Mouse (Mus musculus) frontal cortex, postnatal 36 days (tissue): ENCODE measurements at regions not wholly inside any gene's neighbourhood (a gene's known extent, or its start where the extent isn't known, plus 50 kb on each side); places are given as distances from the start of the nearest gene placed in this dataset.

Experiments used
- DNase-seq, 2 experiments: peaks; one replicate each; pipeline ENCODE4 v3.0.0; 2022; ENCODE audit warnings: low spot score in 2 of 2

GRCm38 (mm10) chr5:133712652-133713051 lies 386.9 kb upstream of the Castor2 start:
- DNase-seq, result no peak

DNA sequence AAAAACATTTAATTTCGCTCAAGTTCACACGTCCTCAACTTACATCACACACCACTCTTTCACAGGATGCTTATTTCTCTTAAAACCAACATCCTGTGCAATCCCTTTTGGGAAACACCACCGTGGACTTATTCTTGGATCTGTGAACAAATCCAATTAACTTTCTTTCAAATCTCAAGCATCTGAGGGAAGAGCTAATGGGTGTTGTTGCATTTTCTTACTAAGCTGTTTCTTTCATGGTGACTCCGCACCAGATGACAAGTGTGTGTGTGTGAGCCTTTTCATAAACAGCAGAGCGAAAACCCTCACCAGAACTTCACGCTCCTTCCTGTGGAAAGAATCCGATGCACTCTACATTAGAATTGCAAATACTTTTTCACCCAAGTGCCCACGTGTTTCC lies 390.6 kb upstream of the Castor2 start:
- DNase-seq, result peak in 1 of 2 experiments; percentile 7

DNA sequence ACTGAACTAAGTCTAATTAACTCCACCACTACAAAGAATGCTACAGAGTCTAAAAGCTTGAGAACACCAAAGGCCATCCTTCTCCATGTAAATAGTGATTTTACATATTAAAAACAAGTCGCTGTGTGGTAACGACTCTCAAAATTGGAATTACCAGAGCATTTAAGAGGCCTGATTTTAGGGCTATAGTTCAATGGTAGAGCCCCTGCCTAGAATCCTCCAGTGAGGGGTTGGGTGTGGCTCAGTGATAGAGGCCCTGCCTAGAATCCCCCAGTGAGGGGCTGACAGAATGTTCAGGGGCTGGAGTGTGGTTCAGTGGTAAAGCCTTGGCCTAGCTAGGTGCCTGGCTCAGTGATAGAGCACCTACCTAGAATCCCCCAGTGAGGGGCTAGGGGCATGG lies 413.3 kb upstream of the Castor2 start:
- DNase-seq, result no peak

DNA sequence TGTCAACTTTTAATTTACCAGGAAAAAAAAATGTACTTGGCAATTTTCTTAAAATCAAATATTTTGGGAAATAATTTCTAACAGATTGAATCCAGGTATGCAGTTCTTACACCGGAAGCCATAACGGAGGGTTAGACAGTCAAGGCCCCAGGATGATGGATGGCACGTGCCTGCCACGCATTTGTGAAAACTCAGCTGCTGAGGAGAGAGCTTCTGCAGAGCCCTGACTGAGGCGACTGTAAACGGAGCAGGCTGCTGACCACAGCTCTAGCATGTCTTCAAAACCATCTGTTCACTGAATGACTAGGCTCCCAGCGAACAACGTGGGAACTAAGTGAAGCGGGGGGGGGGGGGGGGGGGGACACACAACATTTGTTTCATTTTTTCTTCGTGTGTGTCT lies 416.5 kb upstream of the Castor2 start:
- no peak for DNase-seq

DNA sequence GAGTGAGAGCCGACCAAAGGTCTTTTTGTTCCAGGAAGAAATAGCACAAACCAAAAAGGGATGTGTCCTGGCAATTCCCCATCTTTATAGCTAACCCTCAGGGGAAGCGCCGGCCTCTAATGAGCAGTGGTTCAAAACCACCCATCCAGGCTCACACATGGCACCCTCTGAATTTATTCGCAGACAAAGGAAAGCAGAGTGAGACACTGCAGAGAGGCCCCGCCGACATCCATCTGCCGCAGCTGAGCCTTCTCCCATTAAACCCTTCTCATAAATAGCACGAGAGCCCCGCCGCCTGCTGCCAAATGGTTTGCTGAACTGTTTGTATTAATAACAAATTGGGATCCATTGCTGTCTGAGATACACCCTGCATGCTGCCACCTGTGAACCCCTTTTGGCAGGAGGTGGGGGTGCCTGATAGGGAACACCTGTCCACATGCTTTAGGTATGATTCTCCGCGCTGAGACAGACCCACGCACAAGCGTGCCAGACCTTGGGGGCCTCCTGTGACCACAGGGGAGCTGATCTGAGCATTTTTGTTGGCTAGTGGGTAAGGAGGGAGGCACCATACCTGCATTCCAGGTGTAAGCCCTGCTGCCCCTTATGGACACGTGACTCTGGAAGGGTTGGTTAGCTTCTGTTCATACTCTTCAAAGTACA lies 422.6 kb upstream of the Castor2 start:
- peak in 1 of 2 experiments; percentile 5 for DNase-seq

- no peak for DNase-seq
Observed at GRCm38 (mm10) chr5:133675636-133676035, 423.9 kb upstream of the Castor2 start.

GRCm38 (mm10) chr5:133666473-133666872 lies 433.0 kb upstream of the Castor2 start:
- peak; percentile 25 to 50 for DNase-seq

DNA sequence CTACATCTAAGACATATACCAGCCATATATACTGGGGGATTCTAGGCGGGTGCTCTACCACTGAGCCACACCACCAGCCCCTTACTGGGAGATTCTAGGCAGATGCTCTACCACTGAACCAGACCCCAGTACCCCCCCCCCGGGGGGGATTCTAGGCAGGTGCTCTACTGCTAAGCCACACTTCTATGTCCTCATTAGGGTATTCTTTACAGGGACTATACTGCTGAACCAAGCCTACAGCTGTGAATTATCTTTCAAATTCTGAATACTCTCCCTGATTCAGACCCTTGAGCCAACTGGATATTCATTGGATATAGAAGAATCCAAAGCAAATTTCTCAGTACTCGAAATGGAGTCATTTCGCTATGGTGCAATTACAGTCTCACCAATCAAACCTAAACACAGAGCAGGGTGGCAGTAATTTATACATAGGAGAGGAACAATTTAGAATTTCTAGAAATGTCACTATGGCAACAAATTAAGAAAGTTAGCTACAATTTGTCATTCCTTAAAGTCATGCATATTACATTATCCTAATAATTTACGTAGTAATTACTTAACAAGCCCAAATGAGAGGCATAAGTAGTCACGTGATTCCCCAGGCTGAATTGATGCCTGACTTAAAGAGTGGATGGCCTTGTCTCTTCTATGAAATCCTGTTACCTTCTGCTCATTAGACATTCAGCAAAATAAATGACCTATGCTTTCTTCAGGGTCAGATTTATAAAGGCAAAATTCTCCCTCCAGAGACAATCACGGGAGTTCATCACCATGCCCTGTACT lies 436.8 kb upstream of the Castor2 start:
- DNase-seq, result no peak

- DNase-seq, result no peak
Observed at GRCm38 (mm10) chr5:133660351-133660750, 439.2 kb upstream of the Castor2 start.

DNA sequence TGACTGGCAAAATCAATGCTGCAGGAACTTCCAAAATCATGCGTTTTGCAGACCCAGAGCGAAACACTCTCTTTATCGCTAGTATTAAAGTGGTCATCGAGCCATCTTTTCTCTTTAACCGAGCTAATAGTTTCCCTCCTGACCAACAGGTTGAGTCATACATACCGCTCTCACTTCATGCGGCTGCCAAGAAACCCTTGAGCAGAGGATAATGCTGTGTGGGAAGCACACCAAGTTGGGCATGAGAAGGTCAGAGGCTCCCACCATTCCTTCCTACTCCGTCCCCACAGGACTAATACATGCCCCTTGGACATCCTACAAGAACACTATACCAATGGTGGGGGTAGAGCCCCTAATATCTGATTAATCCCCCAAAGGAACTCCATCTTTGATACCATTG lies 442.7 kb upstream of the Castor2 start:
- DNase-seq, result no peak

- no peak for DNase-seq
Observed at GRCm38 (mm10) chr5:133653431-133653830, 446.1 kb upstream of the Castor2 start.

GRCm38 (mm10) chr5:133650246-133650645 lies 449.3 kb upstream of the Castor2 start:
- no peak for DNase-seq

DNA sequence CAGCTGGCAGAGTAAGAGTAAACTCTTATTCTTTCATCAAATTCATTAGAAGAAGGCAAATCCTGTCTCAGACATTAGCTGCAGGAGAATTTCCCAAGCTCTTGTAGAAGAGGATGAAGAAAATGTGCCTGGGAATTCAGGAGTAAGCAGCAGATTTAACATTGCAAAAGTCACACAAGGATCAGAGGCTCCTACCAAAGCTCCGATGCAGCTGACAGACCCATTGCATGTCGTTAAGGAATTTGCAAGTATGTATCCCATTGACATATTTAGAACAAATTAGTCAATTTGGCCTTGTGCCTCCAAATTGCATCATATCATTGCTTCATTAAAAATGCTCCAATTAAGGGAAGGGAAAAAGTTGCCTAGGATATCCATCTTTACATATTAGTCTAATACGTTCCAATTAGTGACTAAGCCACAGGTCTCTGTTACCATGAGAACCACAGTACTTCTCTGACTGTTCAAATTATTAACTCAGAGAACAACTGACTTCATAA lies 453.8 kb upstream of the Castor2 start:
- no peak for DNase-seq

- DNase-seq, result no peak
Observed at GRCm38 (mm10) chr5:133643326-133643725, 456.2 kb upstream of the Castor2 start.

GRCm38 (mm10) chr5:133634481-133634880 lies 465.0 kb upstream of the Castor2 start:
- DNase-seq, result no peak

GRCm38 (mm10) chr5:133631812-133632211 lies 467.7 kb upstream of the Castor2 start:
- no peak for DNase-seq

- DNase-seq, result no peak
Observed at GRCm38 (mm10) chr5:133619347-133619746, 480.2 kb upstream of the Castor2 start.

- DNase-seq, result no peak
Observed at GRCm38 (mm10) chr5:133601241-133601739, 498.2 kb upstream of the Castor2 start.

DNA sequence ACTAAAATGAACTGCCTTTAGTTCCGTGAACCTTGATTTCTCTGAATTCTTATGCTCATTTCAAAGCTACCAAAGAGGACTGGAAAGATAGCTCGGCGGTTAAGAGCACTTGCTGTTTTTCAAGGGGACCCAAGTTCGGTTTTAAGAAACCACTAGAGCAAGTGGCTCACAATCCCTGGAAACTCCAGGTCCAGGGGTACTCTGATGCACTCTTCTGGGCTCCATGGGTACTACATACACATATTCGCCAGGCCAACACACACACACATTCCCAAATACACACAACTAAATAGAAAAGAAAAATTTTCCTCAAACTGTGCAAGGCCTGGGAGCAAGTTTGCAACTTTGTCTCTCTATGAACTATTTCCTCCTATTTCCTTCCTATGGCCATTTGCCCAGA lies 498.9 kb upstream of the Castor2 start:
- no peak for DNase-seq

- DNase-seq, result no peak
Observed at GRCm38 (mm10) chr5:133598105-133598504, 501.4 kb upstream of the Castor2 start.

GRCm38 (mm10) chr5:133586492-133586891 lies 513.0 kb upstream of the Castor2 start:
- peak in 1 of 2 experiments; percentile 9 for DNase-seq

DNA sequence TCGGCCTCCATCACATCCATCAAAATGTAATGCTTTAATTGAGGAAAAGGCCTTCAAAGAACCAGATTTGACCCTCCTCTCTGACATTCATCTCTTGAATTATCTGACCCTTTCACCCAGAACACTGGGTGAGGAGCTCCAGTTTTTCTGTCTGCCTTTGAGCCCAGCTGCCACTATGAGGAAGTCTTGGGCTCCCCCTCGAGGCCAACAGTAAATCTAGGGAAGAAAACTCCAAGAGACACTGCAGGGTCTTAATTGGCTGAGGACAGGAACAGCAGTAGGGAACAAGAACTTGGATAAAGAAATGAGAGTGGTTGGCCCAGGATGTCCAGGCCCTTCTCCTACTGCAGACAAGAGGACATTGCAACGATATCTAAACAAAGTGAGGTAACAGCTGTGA lies 514.3 kb upstream of the Castor2 start:
- peak; percentile 51 to 70 for DNase-seq

DNA sequence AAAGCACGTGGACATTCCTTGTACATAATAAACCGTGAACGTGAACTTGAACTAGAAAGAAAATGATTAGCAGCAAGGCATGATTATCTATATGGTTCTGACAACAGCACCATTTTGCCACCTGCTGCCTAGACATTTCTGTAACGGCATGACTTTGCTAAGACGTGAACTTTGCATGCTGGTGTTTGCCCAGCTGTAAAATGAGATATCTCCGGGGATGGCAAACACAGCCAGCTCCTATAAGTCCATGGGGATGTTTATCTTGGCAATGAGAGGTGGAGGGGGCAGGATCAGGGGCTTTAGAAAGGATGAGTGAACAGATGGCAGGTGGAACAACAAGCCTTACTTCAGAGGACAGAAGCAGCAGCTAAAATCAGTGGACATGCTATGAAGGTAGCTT lies 522.9 kb upstream of the Castor2 start:
- no peak for DNase-seq
